Mouse (Mus musculus): ENCODE data around the gene Man1c1.

Gene Man1c1

DNA sequence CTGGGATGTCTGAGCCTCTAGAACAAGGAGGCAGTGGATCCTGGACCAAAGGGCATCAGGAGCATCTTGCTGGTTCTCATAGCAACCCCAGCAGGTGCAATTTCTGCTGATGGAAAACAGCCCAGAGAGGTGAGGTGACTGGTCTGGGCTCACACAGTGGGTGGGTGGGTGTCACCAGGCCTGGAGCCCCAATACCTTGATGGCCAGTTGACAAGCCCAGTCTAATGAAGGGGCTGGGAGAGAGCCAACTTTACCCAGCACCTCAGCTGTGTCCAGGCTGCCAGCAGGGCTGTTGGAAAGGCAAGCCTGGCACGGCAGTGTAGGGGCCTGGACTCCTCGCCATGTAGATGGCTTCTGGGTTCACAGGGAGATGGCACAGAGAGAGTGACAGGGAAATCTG is 142.1 kb downstream of the Man1c1 start:
- ATAC-seq (ENCODE audit: insufficient number of reproducible peaks, low FRiP score, low TSS enrichment), result no peak

DNA sequence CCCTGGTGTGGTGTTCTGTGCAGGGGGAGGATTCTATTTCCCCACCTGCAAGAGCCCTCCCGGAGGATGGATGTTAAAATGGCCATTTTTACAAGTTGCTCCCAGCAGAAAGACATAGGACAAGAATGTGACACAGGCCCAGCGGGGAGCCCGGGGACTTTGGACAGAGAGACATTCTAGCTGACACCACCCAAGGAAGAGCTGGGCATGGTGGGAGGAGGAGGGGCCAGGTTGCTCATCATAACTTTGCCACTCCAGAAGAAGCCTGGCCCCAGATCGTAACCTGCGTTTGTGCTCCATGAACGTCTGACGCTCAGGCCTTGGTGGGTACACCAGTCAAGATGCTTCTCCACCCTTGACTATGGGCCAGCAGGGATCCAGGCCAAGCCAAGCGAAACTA is 143.4 kb downstream of the Man1c1 start:
- no peak for ATAC-seq (ENCODE audit: insufficient number of reproducible peaks, low FRiP score, low TSS enrichment)

DNA sequence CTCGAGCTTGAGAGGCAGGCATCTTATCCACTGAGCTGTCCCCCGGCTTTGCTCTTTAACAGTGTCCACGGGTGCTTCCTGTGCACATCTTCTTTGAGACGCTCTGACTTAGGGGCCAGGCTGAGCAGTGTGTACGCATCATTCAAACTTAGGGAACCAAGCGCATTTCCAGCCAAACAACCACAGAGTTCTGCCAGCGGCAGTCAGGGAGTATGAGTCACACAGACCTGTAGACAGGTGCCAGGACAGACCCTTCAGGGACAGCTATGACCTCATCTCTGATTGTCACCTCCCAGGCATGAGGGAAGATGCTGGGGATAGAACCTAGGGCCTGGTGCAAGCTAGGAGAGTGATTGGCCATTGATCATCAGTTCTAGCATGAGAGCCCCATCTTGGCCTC is 144.9 kb downstream of the Man1c1 start:
- no peak for ATAC-seq (ENCODE audit: insufficient number of reproducible peaks, low FRiP score, low TSS enrichment)

GRCm38 (mm10) chr4:134558570-134559113 is 145.4 kb downstream of the Man1c1 start:
- no peak for ATAC-seq (ENCODE audit: insufficient number of reproducible peaks, low FRiP score, low TSS enrichment)

DNA sequence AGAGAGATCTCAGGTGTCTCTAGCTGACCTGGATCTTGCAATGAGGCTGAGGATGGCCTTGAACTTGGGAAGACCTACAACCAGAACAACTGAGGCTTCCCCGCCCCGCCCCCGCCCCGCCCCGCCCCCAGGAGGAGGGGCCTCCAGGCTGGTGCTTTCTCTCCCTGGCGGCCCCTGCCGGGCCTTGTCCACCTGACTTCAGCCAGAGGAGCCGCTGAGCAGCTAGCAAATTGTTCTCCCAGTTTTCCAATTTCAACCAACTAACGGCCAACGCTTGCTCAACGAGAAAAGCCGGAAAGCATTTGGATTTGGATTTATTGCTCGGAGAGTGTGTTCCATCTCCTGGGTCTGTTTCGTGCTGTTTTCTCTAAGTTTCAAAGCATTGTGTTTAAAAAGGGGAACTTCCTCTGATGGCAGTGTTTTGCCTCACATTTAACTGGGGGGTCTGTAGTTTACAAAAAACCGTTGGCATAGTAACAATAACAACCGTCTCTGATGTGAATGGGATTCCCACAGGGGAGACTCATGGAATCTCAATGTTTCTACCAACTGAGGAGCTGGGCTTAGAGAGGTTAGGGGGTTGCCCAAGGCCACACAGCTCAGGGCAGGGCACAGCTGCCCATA is 146.4 kb downstream of the Man1c1 start:
- ATAC-seq (ENCODE audit: insufficient number of reproducible peaks, low FRiP score, low TSS enrichment), result no peak

GRCm38 (mm10) chr4:134555956-134556580 is 148.0 kb downstream of the Man1c1 start:
- ATAC-seq (ENCODE audit: insufficient number of reproducible peaks, low FRiP score, low TSS enrichment), result no peak

GRCm38 (mm10) chr4:134553631-134554030 is 150.5 kb downstream of the Man1c1 start:
- ATAC-seq (ENCODE audit: insufficient number of reproducible peaks, low FRiP score, low TSS enrichment), result no peak

DNA sequence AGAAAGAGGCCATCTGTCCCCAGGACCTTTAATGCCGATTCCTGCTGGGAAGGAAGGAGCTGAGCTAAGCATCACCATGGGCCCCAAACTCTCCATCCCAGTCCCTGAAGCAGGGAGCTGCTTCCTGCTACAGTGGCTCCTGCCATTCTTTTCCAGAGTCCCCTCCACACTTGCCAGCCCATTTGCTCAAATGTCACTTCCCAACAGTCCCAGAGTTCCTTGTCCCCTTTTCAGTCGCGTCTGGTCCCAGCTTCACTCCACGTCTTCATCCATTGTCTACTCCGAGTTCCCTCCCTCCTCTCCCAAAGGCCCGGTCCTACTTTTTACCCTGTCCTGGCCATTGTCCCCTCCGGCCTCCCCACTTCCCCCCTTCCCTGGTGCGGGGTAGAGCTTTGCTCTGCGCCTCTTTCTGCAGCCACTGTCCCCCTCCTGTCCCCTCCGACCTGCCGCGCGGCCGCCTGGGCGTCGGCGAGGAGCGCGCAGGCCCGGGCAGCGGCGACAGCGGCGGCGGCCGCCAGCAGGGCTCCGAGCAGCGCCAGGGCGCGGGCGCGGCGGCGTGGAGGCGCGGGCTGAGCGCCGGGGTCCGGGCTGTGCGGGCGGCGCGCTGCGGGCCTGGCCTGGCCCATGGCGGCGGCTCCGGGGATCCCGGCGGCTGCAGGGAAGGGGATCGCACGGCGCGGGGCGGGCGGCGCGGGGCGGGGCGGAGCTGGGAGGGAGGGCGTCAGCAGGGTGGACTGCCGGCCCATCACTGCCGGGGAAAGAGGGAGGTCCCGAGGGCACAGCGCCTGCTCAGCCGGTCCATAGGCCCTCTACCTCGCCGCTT is 152.4 kb downstream of the Man1c1 start, which contains the start of gene Selenon:
TSS of gene Selenon (minus strand) at position 673 of the 823 bp plus-strand sequence.
- peak; percentile 33; the same call in 1 of the 2 replicates for ATAC-seq (ENCODE audit: insufficient number of reproducible peaks, low FRiP score, low TSS enrichment)

DNA sequence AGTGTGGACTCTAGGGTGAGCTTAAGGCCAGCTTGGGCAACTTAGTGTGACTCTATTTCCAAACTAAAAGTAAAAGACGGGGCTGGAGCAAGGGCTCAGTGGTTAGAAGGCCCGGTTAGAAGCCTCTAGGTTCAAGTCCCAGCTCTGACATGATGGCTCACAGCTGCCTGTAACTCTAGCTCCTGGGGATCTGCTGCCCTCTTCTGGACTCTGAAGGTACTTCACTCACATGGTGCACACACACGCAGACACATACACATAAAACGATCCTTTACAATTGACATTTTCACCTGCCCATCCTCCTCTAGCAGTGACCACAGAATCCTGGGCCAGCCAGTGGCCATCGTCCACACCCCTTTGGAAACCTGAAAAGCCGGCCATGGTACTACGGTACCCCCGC is 154.2 kb downstream of the Man1c1 start:
- no peak for ATAC-seq (ENCODE audit: insufficient number of reproducible peaks, low FRiP score, low TSS enrichment)

DNA sequence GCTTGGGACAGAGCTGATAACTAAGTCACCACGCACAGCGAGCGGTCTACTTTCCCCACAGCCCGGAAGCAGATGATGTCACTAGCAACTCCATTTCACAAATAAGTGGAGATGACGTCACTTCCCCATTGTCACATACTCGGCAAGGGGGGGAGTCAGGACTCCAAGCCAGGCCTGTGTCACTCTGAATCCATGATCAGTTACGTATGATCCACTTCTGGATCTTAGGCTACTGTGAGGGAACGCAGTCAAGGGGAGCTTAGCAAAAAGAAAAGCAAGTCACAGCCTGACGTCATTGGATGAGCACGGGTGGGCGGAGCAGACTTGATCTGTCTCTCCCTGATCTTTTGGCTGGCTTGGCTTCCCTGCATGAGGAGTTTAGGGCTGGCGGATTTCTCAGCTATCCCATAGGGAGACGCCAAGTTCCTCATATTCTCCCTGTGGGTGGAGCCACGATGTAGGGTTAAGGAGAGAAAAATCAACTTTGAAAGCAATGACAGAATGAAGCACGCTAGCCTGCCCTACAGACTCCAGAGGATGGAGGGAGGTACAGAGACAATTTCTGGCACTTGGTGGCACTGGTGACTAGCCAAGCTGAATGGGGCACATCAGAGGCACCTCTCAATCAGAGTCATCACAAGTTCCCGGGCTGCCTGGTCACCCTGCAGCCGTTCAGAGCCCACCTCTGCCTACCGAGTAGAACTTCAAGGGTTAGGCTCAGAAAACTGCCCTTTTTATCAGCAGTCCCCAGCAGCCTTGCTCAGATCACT is 155.7 kb downstream of the Man1c1 start:
- no peak for ATAC-seq (ENCODE audit: insufficient number of reproducible peaks, low FRiP score, low TSS enrichment)

- no peak for ATAC-seq (ENCODE audit: insufficient number of reproducible peaks, low FRiP score, low TSS enrichment)
These were observed 157.0 kb downstream of the Man1c1 start for GRCm38 (mm10) chr4:134546814-134547705.

GRCm38 (mm10) chr4:134543261-134543660 is 160.8 kb downstream of the Man1c1 start:
- ATAC-seq (ENCODE audit: insufficient number of reproducible peaks, low FRiP score, low TSS enrichment), result peak; percentile 52; the same call in 1 of the 2 replicates

DNA sequence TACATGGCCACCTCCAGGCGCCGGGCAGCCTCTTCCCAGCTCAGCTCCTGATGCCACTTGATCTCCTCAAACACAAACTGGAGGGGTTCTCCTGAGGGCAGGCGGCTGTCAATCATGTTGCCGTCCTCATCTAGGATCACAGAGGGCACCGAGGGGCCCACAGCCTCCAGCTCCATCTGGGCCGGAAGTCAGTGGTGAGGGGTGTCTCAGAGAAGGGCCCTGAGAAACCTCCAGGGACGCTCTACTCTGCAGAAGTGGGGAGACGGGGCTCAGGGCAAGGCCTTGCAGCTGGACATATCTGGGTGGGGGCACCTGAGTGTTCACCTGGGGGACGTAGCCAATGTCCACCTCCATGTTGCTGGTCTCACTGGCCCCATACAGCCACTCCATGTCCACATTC is 161.4 kb downstream of the Man1c1 start:
- ATAC-seq (ENCODE audit: insufficient number of reproducible peaks, low FRiP score, low TSS enrichment), result no peak

DNA sequence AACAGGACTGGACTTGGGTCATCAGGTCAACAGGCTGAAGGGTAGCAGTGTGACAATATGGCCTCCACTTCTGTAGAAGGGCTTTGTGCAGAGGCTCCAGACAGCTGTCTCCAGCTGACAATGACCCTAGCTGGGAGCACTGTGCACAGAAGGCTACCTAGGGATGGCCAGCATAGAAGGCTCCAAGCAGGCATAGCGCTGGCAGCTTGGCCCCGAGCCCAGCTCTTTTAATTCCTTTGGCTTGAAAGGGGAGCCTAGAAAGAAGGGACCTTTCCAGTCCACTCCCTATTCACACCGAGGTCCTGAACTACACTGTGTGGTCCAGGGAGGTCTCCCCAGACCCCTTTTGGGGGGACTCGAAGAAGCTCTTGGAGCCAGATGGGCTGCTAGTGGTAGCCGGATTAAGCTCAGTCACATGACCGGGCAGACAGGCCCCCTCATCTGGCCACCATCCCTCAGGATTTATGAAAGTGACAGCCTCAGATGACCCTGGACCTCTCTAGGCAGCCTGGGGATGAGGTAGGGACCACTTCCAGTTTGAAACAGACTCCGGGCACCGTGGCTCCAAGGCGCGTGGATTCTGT is 165.0 kb downstream of the Man1c1 start:
- ATAC-seq (ENCODE audit: insufficient number of reproducible peaks, low FRiP score, low TSS enrichment), result no peak

GRCm38 (mm10) chr4:134535787-134536151 is 168.3 kb downstream of the Man1c1 start:
- no peak for ATAC-seq (ENCODE audit: insufficient number of reproducible peaks, low FRiP score, low TSS enrichment)

GRCm38 (mm10) chr4:134534932-134535786 is 168.9 kb downstream of the Man1c1 start, which contains the start of gene Mtfr1l:
Gene Mtfr1l (minus strand): TSS chr4:134535387.
- ATAC-seq (ENCODE audit: insufficient number of reproducible peaks, low FRiP score, low TSS enrichment), result peak; percentile 94

GRCm38 (mm10) chr4:134534124-134534886 is 169.8 kb downstream of the Man1c1 start:
- peak; percentile 2; the same call in 1 of the 2 replicates for ATAC-seq (ENCODE audit: insufficient number of reproducible peaks, low FRiP score, low TSS enrichment)

Data from cerebellum, adult (tissue).